Mouse (Mus musculus) kidney, embryonic 14.5 days (tissue): ENCODE data around the gene Spata2. TPM values are rescaled to one million over a fixed set of nuclear protein-coding genes. Genes with fewer than 3 reads are reported as not detected.

Experiments
- ATAC-seq: fragments of 200-750 bp; cut with Nextera tagmentation; 2 replicates; pipeline ENCODE4 v1.8.0; 2017; ENCODE audit warnings: moderate number of reproducible peaks, mild to moderate bottlenecking, moderate TSS enrichment, moderate library complexity; ENCODE audit not compliant: low FRiP score, low TSS enrichment
- H3K27ac ChIP-seq: fragments of 300-500 bp; sonication (generic); 2 replicates; pipeline ENCODE4 v1.5.1; 2014; ENCODE audit warnings: low read depth, mild to moderate bottlenecking, low read length, moderate library complexity, mixed read lengths
- H3K27me3 ChIP-seq: fragments of 300-500 bp; sonication (generic); 2 replicates; pipeline ENCODE4 v1.6.1; 2014; ENCODE audit warnings: mild to moderate bottlenecking, low read length; ENCODE audit not compliant: control insufficient read depth, insufficient read depth
- H3K36me3 ChIP-seq: fragments of 300-500 bp; sonication (generic); 2 replicates; pipeline ENCODE4 v1.6.1; 2014; ENCODE audit warnings: low read length, mixed read lengths; ENCODE audit not compliant: control insufficient read depth, insufficient read depth
- H3K4me1 ChIP-seq: fragments of 300-500 bp; sonication (generic); 2 replicates; pipeline ENCODE4 v1.6.1; 2014; ENCODE audit warnings: low read length, mixed read lengths; ENCODE audit not compliant: control insufficient read depth, insufficient read depth
- H3K4me2 ChIP-seq: fragments of 300-500 bp; sonication (generic); replicated peaks from 2 replicates; pipeline ENCODE4 v1.6.1; 2014; ENCODE audit warnings: low read depth, mild to moderate bottlenecking, low read length
- H3K4me3 ChIP-seq: fragments of 300-500 bp; sonication (generic); 2 replicates; pipeline ENCODE4 v1.5.1; 2014; ENCODE audit warnings: mild to moderate bottlenecking, low read length
- H3K9ac ChIP-seq: fragments of 300-500 bp; sonication (generic); 2 replicates; pipeline ENCODE4 v1.6.1; 2014; ENCODE audit warnings: low read depth, mild to moderate bottlenecking, low read length, moderate library complexity
- H3K9me3 ChIP-seq: fragments of 300-500 bp; sonication (generic); 2 replicates; pipeline ENCODE4 v1.6.1; 2016; ENCODE audit warnings: low read length; ENCODE audit not compliant: control insufficient read depth
- WGBS: fragments of 180-500 bp; shearing (Covaris S2); extraction: QIAGEN DNeasy Blood & Tissue Kit; methylation state at CpG from one replicate; pipeline ENCODE4 v1.1.7; 2014; 5-methylcytosine and 5-hydroxymethylcytosine counted together
- polyA plus RNA-seq: library from polyadenylated mRNA; unstranded; fragments of >200 nt; fragmentation: Nextera tagmentation; extraction: Ambion mirVana; gene quantifications from 2 replicates; pipeline ENCODE4 v1.2.1, GENCODE M21; 2014

Spata2 gene
- polyA plus RNA-seq, 1 experiment from 2014 or later, result 17.4 TPM

GRCm38 (mm10) chr2:167478128-167478527 lies 14.6 kb downstream of the Spata2 start:
- no peak overlapping the region for H3K27ac ChIP-seq
- peaks cover 35% of the 10 kb centered on the region for H3K36me3 ChIP-seq
- H3K4me1 ChIP-seq, result peaks cover 17% of the 10 kb centered on the region; the same call in 1 of the 2 replicates
- H3K4me3 ChIP-seq, result no peak overlapping the region
- H3K27me3 ChIP-seq, result no peaks in the 10 kb centered on the region
- H3K9me3 ChIP-seq, result no peaks in the 10 kb centered on the region
- no peak overlapping the region for H3K9ac ChIP-seq
- WGBS, result 41% methylated on average over 2 of the region's 2 CpGs
- H3K4me2 ChIP-seq, result no peak overlapping the region
- ATAC-seq, result no peak

- H3K9ac ChIP-seq, result no peak overlapping the region
These were observed 15.9 kb downstream of the Spata2 start for GRCm38 (mm10) chr2:167476762-167477161.

GRCm38 (mm10) chr2:167476200-167476688 lies 16.4 kb downstream of the Spata2 start:
- WGBS, result 9% methylated on average over 7 of the region's 7 CpGs
- Histone ChIP-seq H3K9me3 (no peaks in the 10 kb centered on the region), H3K9ac (no peak overlapping the region), H3K4me1 (peaks cover 17% of the 10 kb centered on the region; the same call in 1 of the 2 replicates), H3K27me3 (no peaks in the 10 kb centered on the region), H3K27ac (peak overlapping the region; percentile 59), H3K4me2 (no peak overlapping the region), H3K4me3 (no peak overlapping the region), H3K36me3 (peaks cover 43% of the 10 kb centered on the region)
- ATAC-seq, result peak; percentile 90

More at GRCm38 (mm10) chr2:167476762-167477161, 15.9 kb downstream of the Spata2 start:
- no peaks in the 10 kb centered on the region for H3K9me3 ChIP-seq
- no peak overlapping the region for H3K4me3 ChIP-seq
- H3K27me3 ChIP-seq, result no peaks in the 10 kb centered on the region
- no peak overlapping the region for H3K4me2 ChIP-seq
- 58% methylated on average over 4 of the region's 4 CpGs for WGBS
- peaks cover 38% of the 10 kb centered on the region for H3K36me3 ChIP-seq
- peak; percentile 47 for ATAC-seq
- H3K27ac ChIP-seq, result peak overlapping the region; percentile 4; the same call in 1 of the 2 replicates
- peaks cover 17% of the 10 kb centered on the region; the same call in 1 of the 2 replicates for H3K4me1 ChIP-seq

- H3K9ac ChIP-seq, result no peak overlapping the region
- peak overlapping the region; percentile 59 for H3K27ac ChIP-seq
- H3K9me3 ChIP-seq, result no peaks in the 10 kb centered on the region
- ATAC-seq, result no peak
- H3K4me3 ChIP-seq, result no peak overlapping the region
- H3K27me3 ChIP-seq, result no peaks in the 10 kb centered on the region
- WGBS, result 84% methylated on average over 5 of the region's 5 CpGs
- H3K4me1 ChIP-seq, result peaks cover 17% of the 10 kb centered on the region; the same call in 1 of the 2 replicates
- H3K36me3 ChIP-seq, result peaks cover 48% of the 10 kb centered on the region
- no peak overlapping the region for H3K4me2 ChIP-seq
These were observed 17.1 kb downstream of the Spata2 start for GRCm38 (mm10) chr2:167475596-167475995.

GRCm38 (mm10) chr2:167474218-167474617 lies 18.5 kb downstream of the Spata2 start:
- Histone ChIP-seq H3K9me3 (no peaks in the 10 kb centered on the region), H3K27me3 (no peaks in the 10 kb centered on the region), H3K9ac (no peak overlapping the region), H3K27ac (no peak overlapping the region), H3K4me1 (peaks cover 17% of the 10 kb centered on the region; the same call in 1 of the 2 replicates), H3K36me3 (peaks cover 59% of the 10 kb centered on the region), H3K4me2 (no peak overlapping the region), H3K4me3 (no peak overlapping the region)
- no peak for ATAC-seq
- WGBS, result 87% methylated on average over 6 of the region's 6 CpGs

- H3K9ac ChIP-seq, result no peak overlapping the region
- H3K9me3 ChIP-seq, result no peaks in the 10 kb centered on the region
- H3K4me1 ChIP-seq, result peaks cover 11% of the 10 kb centered on the region; the same call in 1 of the 2 replicates
- 87% methylated on average over 6 of the region's 6 CpGs for WGBS
- no peaks in the 10 kb centered on the region for H3K27me3 ChIP-seq
- no peak for ATAC-seq
- no peak overlapping the region for H3K27ac ChIP-seq
- H3K36me3 ChIP-seq, result peaks cover 72% of the 10 kb centered on the region
- H3K4me3 ChIP-seq, result no peak overlapping the region
- no peak overlapping the region for H3K4me2 ChIP-seq
These were observed 21.1 kb downstream of the Spata2 start for GRCm38 (mm10) chr2:167471585-167471984.

GRCm38 (mm10) chr2:167470611-167471010 lies 22.1 kb downstream of the Spata2 start:
- Histone ChIP-seq H3K9ac (no peak overlapping the region), H3K4me2 (no peak overlapping the region), H3K27ac (no peak overlapping the region), H3K4me1 (peaks cover 2% of the 10 kb centered on the region; the same call in 1 of the 2 replicates), H3K36me3 (peaks cover 81% of the 10 kb centered on the region), H3K27me3 (no peaks in the 10 kb centered on the region), H3K9me3 (no peaks in the 10 kb centered on the region), H3K4me3 (no peak overlapping the region)
- no peak for ATAC-seq
- 89% methylated on average over 3 of the region's 3 CpGs for WGBS

GRCm38 (mm10) chr2:167468444-167468843 lies 24.2 kb downstream of the Spata2 start:
- WGBS, result 78% methylated on average over 6 of the region's 6 CpGs
- no peak for ATAC-seq
- H3K4me1 ChIP-seq, result no peaks in the 10 kb centered on the region
- H3K36me3 ChIP-seq, result peaks cover 72% of the 10 kb centered on the region
- H3K4me2 ChIP-seq, result no peak overlapping the region
- no peak overlapping the region for H3K4me3 ChIP-seq
- H3K9ac ChIP-seq, result no peak overlapping the region
- H3K27me3 ChIP-seq, result no peaks in the 10 kb centered on the region
- no peak overlapping the region for H3K27ac ChIP-seq
- no peaks in the 10 kb centered on the region for H3K9me3 ChIP-seq

GRCm38 (mm10) chr2:167467214-167467613 lies 25.5 kb downstream of the Spata2 start:
- Histone ChIP-seq H3K9ac (no peak overlapping the region), H3K27me3 (no peaks in the 10 kb centered on the region), H3K9me3 (no peaks in the 10 kb centered on the region), H3K27ac (no peak overlapping the region), H3K4me2 (no peak overlapping the region), H3K4me1 (no peaks in the 10 kb centered on the region), H3K4me3 (no peak overlapping the region), H3K36me3 (peaks cover 62% of the 10 kb centered on the region)
- no peak for ATAC-seq
- 56% methylated on average over 5 of the region's 5 CpGs for WGBS
